Mouse (Mus musculus): Measurements from ENCODE around the gene Rapsn. TPM values are rescaled to one million over a fixed set of nuclear protein-coding genes. Genes with fewer than 3 reads are reported as not detected.

Rapsn gene
- polyA plus RNA-seq, 1 experiment from 2014 or later: 17.8 TPM

DNA sequence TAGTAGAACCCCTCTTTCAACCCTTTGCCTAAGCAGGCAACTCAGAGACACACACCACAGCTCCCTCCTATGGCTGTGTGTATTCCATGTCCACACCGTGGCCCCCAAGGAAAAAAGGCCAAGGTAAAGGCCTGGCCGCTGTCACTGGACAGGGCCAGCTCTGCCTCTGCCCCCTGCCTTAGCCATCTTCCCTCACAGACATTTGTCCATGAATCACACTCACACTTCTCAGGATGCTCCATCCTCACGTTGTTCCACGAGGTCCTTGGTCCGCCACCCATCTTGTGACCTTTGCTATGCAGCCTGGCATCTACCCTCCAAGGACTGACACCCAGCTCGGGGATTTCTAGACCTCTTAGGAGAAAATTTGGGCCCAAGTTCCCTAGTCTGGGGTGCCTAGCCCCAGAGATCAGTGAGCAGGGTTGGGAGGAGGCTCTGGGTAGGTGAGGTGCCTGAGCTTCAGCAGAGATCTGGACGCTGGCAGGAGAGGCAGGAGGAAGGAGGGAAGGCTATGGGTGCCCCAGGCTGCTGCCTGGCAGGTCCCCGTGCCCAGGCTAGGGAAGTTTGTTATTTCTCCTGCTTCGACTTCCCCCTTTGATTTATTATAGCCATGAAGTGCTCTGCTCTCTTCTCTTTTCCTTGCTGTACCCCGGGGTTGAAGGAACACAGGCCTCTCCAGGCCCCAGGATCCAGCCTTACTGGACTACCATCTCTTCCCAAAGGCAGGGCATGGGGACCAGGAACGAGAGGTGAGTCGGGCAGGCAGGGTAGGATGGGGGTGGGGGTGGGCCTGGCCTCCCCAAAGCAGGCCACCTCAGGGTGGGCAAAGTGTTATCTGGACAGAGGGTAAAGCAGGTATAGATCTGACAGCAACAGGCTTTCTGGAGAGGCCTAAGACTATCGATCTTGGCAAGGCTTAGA, 46.6 kb downstream of the Rapsn start, which contains the start of gene Spi1:
Spi1 (plus strand) TSS at position 616 of the 921 bp plus-strand sequence.
- Histone ChIP-seq H3K27me3 (replicated peaks) (no peaks in the 10 kb centered on the region), H3K4me3 (no peak within 1 kb of the TSS), H3K36me3 (no peaks in the 10 kb centered on the region), H3K9me3 (replicated peaks) (no peaks in the 10 kb centered on the region), H3K27ac (ENCODE audit: poor library complexity, severe bottlenecking) (no peak within 1 kb of the TSS), H3K4me1 (replicated peaks) (peaks cover 6% of the 10 kb centered on the region; the same call in 1 of the 2 replicates), H3K4me2 (no peak within 1 kb of the TSS), H3K9ac (0 out of 2 replicates have a peak within 1 kb of the TSS, but pooled peaks have one; percentile 22)
- no peak for ATAC-seq (ENCODE audit: insufficient number of reproducible peaks, low FRiP score)
- 81% methylated on average over 13 of the region's 13 CpGs for WGBS

DNA sequence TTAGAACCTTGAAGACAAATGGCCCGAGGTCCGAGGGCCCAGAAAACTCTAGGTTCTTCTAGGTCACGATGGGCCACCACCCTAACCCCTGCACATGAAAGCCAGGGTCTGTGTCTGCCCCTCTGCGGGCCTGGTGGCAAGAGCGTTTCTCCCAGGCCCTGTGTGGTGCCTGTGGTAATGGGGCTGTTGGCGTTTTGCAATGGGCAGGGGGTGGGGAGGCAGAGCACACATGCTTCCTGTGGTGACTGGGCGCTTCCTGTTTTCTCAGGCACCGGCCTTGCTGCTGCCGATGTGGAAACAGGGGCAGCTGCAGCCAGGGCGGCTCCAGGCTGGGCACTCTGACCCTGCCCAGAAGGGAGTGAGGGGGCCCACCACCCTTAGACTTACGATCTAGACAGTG, 47.4 kb downstream of the Rapsn start:
- Histone ChIP-seq H3K4me1 (replicated peaks) (peaks cover 6% of the 10 kb centered on the region; the same call in 1 of the 2 replicates), H3K36me3 (no peaks in the 10 kb centered on the region), H3K4me3 (no peak overlapping the region), H3K4me2 (no peak overlapping the region), H3K27me3 (replicated peaks) (no peaks in the 10 kb centered on the region), H3K9ac (no peak overlapping the region), H3K9me3 (replicated peaks) (no peaks in the 10 kb centered on the region), H3K27ac (ENCODE audit: poor library complexity, severe bottlenecking) (no peak overlapping the region)
- ATAC-seq (ENCODE audit: insufficient number of reproducible peaks, low FRiP score): peak; percentile 42
- 54% methylated on average over 11 of the region's 11 CpGs for WGBS

DNA sequence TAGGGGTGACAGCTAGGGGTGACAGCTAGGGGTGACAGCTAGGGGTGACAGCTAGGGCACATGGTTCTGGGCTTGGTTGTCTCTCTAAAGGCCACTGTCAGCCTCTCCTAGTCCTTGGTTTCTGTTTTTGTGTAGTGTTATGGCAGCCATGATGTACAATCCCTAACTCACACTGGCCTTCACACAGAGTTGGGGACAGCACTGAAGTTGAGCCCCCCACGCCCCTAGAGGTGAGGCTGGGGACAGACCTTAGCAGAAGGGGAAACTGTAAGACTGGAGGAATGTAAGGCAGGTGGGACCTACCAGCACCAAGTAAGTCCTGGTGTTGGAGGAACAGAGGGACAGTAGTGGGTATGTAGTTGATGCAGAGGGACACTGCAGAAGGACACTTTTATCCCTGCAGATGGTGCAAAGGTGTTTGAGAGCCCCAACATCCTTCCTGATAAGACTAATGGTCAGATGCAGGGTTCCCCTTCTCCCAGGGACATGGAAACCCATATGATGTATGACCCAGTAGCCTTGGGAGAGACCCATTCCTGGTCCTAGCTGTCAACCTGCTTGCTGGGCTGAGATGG, 48.0 kb downstream of the Rapsn start:
- H3K4me3 ChIP-seq: no peak overlapping the region
- H3K4me2 ChIP-seq: no peak overlapping the region
- H3K9ac ChIP-seq: no peak overlapping the region
- peaks cover 6% of the 10 kb centered on the region; the same call in 1 of the 2 replicates for H3K4me1 ChIP-seq (replicated peaks)
- ATAC-seq (ENCODE audit: insufficient number of reproducible peaks, low FRiP score): no peak
- no peaks in the 10 kb centered on the region for H3K27me3 ChIP-seq (replicated peaks)
- no peak overlapping the region for H3K27ac ChIP-seq (ENCODE audit: poor library complexity, severe bottlenecking)
- H3K9me3 ChIP-seq (replicated peaks): no peaks in the 10 kb centered on the region
- no peaks in the 10 kb centered on the region for H3K36me3 ChIP-seq
- 58% methylated on average over 1 of the region's 1 CpGs for WGBS

DNA sequence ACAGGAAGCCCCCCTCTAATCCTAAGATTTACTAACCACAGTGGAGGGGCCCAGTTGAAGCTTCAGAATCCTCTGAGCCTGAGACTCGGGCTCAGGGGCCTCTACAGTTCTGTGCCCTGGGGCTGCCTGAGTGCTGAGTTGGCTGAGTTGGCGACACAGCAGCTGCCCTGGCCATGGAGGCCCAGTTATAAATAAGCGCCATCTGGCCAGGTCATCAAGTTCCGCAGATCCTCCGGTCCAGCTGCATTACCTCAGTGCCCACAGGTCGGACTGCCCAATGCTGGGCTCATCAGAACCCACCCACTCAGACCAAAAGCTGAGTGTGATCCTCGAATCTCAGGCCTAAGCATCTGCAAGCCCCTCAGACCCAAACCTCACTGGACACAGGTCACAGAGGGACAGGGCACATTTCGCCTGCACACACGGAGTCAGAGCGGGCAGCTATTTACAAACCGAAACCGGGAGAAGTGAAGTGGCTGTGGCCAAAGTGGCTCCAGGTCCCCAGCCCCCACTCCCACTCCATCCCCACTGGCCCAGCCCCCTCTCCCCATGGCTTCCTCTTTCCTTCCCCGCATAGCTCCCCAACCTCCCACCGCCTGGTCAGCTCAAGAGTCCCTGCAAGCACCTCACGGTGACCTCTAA, 48.9 kb downstream of the Rapsn start:
- 76% methylated on average over 15 of the region's 15 CpGs for WGBS

DNA sequence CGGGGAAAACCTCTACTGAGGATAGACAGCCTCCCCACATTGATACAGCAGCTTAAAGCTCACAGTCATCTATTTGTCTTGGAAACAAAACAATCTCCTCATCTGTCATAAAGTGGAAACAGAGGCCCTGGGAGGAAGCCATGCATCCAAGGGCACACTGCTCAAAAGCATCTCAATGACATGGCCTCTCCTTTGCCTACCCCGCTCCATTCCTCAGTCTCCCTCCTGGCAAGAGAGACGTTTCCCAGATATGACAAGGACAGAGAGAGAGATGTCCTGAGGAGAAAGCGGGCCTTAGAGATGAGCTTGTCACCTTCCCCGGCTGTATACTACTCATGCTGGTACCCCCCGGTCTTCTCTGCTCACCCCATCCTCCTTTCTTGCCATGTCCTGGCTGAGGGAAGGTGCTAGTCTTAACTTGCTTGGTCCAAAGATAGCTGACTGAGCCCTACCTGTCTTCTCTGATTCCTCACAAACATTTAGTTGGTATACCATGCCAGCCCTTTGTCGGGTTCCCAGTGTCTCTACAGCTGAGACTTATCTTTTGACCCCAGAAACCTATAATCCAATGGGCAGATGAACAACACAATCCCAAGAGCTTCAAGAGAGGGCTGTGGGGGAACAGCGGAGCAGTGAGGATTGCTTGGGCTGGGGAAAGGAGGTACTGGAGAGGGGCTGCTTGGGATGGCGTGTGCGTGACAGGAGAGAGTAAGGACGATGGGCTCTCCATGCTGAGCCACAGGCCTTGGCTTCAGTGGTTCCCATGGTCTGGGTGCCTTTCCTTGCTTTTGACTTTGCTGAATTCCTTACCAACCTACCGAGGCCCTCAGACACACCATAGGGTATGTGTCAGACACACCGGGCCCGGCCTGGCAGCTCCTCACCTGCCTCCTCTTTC, 50.3 kb downstream of the Rapsn start:
- Histone ChIP-seq H3K4me2 (no peak overlapping the region), H3K27me3 (replicated peaks) (no peaks in the 10 kb centered on the region), H3K4me1 (replicated peaks) (no peaks in the 10 kb centered on the region), H3K36me3 (no peaks in the 10 kb centered on the region), H3K27ac (ENCODE audit: poor library complexity, severe bottlenecking) (no peak overlapping the region), H3K9ac (no peak overlapping the region), H3K4me3 (no peak overlapping the region), H3K9me3 (replicated peaks) (no peaks in the 10 kb centered on the region)
- ATAC-seq (ENCODE audit: insufficient number of reproducible peaks, low FRiP score): no peak
- WGBS: 86% methylated on average over 14 of the region's 14 CpGs

More for the DNA sequence above, 48.9 kb downstream of the Rapsn start:
- Histone ChIP-seq H3K4me1 (replicated peaks) (0 out of 2 replicates have a peak, but pooled peaks cover under 1% of the 10 kb centered on the region), H3K27ac (ENCODE audit: poor library complexity, severe bottlenecking) (no peak overlapping the region), H3K4me2 (no peak overlapping the region), H3K4me3 (no peak overlapping the region), H3K9me3 (replicated peaks) (no peaks in the 10 kb centered on the region), H3K9ac (no peak overlapping the region), H3K36me3 (no peaks in the 10 kb centered on the region), H3K27me3 (replicated peaks) (no peaks in the 10 kb centered on the region)
- no peak for ATAC-seq (ENCODE audit: insufficient number of reproducible peaks, low FRiP score)

DNA sequence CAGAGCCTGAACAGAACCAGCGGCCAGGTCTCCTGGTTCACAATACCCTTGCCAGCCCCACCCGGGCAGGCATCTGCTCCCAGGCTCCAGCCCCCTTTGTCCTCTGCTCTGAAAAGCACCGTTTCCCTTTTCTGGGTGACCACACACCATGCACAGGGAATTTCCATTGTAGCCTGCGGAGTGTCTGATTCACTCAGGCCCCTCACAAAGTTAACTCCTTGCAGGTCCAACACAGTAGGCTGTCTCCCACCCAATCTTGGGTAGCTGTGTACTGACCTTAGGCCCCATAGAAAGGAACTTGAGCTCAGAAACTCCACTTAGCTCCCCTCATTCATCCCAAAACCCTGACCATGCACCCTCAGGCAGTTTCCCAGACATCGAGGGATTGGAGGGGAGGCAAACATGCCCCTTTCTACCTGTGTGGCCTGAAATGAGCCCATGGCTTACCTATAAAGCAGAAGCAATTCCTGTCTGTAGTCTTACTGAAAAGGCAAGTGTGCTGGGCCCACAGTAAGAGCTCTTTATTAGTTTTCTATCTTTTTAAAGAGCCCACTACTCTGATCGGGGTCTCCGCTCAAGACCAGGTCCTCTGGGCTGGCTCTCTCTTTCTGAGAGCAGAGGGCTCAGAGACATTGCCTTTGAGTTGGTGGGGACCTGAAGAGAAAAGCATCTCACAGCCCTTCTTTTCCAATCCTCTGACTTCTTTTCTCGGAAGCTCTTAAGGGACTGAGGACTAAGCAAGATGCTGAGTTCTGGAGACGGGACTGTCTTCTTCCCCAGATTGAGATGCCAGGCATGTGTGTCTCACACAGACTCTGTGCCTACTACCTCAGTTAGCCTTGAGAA, 51.2 kb downstream of the Rapsn start:
- WGBS: 72% methylated on average over 9 of the region's 9 CpGs
- no peaks in the 10 kb centered on the region for H3K9me3 ChIP-seq (replicated peaks)
- ATAC-seq (ENCODE audit: insufficient number of reproducible peaks, low FRiP score): no peak
- H3K4me1 ChIP-seq (replicated peaks): no peaks in the 10 kb centered on the region
- no peaks in the 10 kb centered on the region for H3K27me3 ChIP-seq (replicated peaks)
- no peak overlapping the region for H3K27ac ChIP-seq (ENCODE audit: poor library complexity, severe bottlenecking)
- no peak overlapping the region for H3K9ac ChIP-seq
- H3K36me3 ChIP-seq: no peaks in the 10 kb centered on the region
- no peak overlapping the region for H3K4me2 ChIP-seq
- H3K4me3 ChIP-seq: no peak overlapping the region

DNA sequence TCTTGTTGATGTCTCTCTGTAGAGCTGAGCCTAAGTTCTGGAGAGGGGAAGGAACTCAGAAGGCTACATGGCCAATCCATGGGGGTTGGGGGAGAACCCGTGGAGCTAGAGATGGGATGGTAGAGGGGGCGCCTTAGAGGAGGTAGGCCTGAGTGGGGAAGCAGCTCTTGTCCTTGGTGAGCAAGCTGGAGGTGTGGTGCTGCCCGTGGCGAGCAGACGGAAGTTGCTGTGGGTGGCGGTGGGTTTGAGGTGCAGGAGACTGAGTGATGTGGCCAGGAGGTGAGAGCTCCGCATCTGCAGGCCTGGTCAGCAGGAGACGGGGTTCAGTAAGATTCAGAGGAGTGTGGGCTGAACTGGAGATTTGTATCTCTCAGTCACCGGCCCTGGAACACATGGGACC, 52.0 kb downstream of the Rapsn start:
- no peaks in the 10 kb centered on the region for H3K9me3 ChIP-seq (replicated peaks)
- WGBS: 80% methylated on average over 9 of the region's 9 CpGs
- H3K4me1 ChIP-seq (replicated peaks): no peaks in the 10 kb centered on the region
- no peak overlapping the region for H3K27ac ChIP-seq (ENCODE audit: poor library complexity, severe bottlenecking)
- H3K4me3 ChIP-seq: no peak overlapping the region
- no peak overlapping the region for H3K4me2 ChIP-seq
- no peak overlapping the region for H3K9ac ChIP-seq
- no peaks in the 10 kb centered on the region for H3K36me3 ChIP-seq
- no peaks in the 10 kb centered on the region for H3K27me3 ChIP-seq (replicated peaks)
- no peak for ATAC-seq (ENCODE audit: insufficient number of reproducible peaks, low FRiP score)

DNA sequence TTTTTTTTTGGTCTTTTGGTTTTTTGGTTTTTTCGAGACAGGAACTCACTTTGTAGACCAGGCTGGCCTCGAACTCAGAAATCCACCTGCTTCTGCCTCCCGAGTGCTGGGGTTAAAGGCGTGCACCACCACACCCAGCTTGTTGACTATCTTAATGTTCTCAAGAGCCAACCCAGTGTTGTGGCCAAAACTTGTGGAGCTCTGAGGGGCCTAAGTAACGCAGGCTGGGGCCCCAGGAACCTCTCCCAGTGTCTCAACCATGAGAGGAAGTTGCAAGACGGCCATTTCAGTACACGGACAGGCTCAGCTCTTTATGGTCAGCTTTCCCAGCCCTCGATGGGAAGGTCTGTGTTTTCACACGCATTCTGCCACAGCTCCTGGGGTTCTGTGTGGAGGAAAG, 53.6 kb downstream of the Rapsn start:
- ATAC-seq (ENCODE audit: insufficient number of reproducible peaks, low FRiP score): no peak
- 73% methylated on average over 9 of the region's 9 CpGs for WGBS
- Histone ChIP-seq H3K9ac (no peak overlapping the region), H3K27ac (ENCODE audit: poor library complexity, severe bottlenecking) (no peak overlapping the region), H3K4me3 (no peak overlapping the region), H3K4me2 (no peak overlapping the region), H3K27me3 (replicated peaks) (no peaks in the 10 kb centered on the region), H3K36me3 (no peaks in the 10 kb centered on the region), H3K4me1 (replicated peaks) (no peaks in the 10 kb centered on the region), H3K9me3 (replicated peaks) (no peaks in the 10 kb centered on the region)

DNA sequence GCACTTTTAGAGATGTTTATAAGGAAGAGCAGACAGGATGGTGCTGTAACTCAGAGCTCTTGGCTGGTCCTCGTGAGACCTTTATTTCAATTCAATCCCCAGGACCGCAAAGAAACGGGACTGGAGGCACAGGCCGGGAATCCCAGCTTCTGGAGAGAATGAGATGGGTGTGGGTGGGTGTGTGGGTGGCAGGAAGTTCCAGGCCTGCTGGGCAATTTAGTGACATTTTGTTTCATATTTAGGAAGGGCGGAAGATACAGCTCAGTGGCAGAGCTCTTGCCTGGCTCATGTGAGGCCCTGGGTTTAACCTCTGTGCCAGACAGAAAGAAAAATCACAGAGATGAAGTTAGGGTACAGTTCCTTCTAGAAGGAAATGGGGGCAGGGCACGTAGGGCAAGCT, 54.8 kb downstream of the Rapsn start:
- Histone ChIP-seq H3K4me1 (replicated peaks) (no peaks in the 10 kb centered on the region), H3K9ac (no peak overlapping the region), H3K4me2 (no peak overlapping the region), H3K36me3 (no peaks in the 10 kb centered on the region), H3K9me3 (replicated peaks) (no peaks in the 10 kb centered on the region), H3K27me3 (replicated peaks) (no peaks in the 10 kb centered on the region), H3K27ac (ENCODE audit: poor library complexity, severe bottlenecking) (no peak overlapping the region), H3K4me3 (no peak overlapping the region)
- no peak for ATAC-seq (ENCODE audit: insufficient number of reproducible peaks, low FRiP score)
- WGBS: 63% methylated on average over 6 of the region's 6 CpGs

DNA sequence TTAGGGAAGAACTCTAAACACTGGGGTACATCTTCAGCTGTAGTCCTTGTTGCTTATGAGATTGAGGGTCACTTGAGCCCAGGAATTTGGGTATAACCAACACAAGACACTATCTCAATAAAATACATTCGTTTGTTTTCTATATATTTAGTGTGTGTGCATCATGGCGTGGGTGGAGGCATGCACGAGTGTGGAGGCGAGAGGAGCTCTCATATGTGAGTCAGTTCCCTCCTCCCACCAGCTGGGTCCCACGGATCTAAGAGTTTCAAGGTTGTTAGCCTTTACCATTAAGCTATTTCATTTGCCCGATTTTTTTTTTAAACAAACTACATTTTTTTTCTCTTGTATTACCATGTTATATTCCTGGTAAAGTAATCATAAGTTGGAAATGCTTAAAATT, 55.4 kb downstream of the Rapsn start:
- no peak for ATAC-seq (ENCODE audit: insufficient number of reproducible peaks, low FRiP score)
- 67% methylated on average over 6 of the region's 6 CpGs for WGBS
- H3K36me3 ChIP-seq: no peaks in the 10 kb centered on the region
- H3K4me2 ChIP-seq: no peak overlapping the region
- no peaks in the 10 kb centered on the region for H3K4me1 ChIP-seq (replicated peaks)
- no peaks in the 10 kb centered on the region for H3K9me3 ChIP-seq (replicated peaks)
- no peaks in the 10 kb centered on the region for H3K27me3 ChIP-seq (replicated peaks)
- H3K9ac ChIP-seq: no peak overlapping the region
- H3K27ac ChIP-seq (ENCODE audit: poor library complexity, severe bottlenecking): no peak overlapping the region
- no peak overlapping the region for H3K4me3 ChIP-seq

All from heart, embryonic 12.5 days (tissue).